Mouse (Mus musculus) brain, embryonic 14.5 days (tissue): ENCODE measurements around the gene Eaf1.

Source experiments
- CTCF ChIP-seq: fragments of 200-500 bp; IDR thresholded peaks from 2 replicates; pipeline ENCODE4 v1.5.1; 2012; ENCODE audit warnings: inconsistent platforms, mild to moderate bottlenecking, moderate library complexity, borderline replicate concordance; ENCODE audit not compliant: insufficient read depth, insufficient read length; ENCODE audit errors: extremely low read depth
- POLR2A ChIP-seq: fragments of 200-500 bp; IDR thresholded peaks from 2 replicates; pipeline ENCODE4 v1.6.1; 2012; ENCODE audit warnings: mild to moderate bottlenecking, inconsistent platforms, borderline replicate concordance; ENCODE audit not compliant: poor library complexity, insufficient read depth, insufficient read length, severe bottlenecking; ENCODE audit errors: extremely low read depth

GRCm38 (mm10) chr14:31503406-31503805 lies 9.2 kb downstream of the Eaf1 start:
- TF ChIP-seq CTCF (no peak), POLR2A (no peak)
